Mouse (Mus musculus) neural tube, embryonic 14.5 days (tissue): ENCODE results near the gene Bco2. TPM values are rescaled to one million over a fixed set of nuclear protein-coding genes. Genes with fewer than 3 reads are reported as not detected.

Source experiments
- ATAC-seq: fragments of 200-750 bp; cut with Nextera tagmentation; 2 replicates; pipeline ENCODE4 v1.8.0; 2017; ENCODE audit warnings: low read depth, mild to moderate bottlenecking, moderate TSS enrichment, moderate library complexity
- H3K27ac ChIP-seq: fragments of 300-500 bp; sonication (generic); 2 replicates; pipeline ENCODE4 v1.5.1; 2014; ENCODE audit warnings: low read depth, mild to moderate bottlenecking, control low read depth, low read length, moderate library complexity, mixed read lengths
- H3K27me3 ChIP-seq: fragments of 300-500 bp; sonication (generic); 2 replicates; pipeline ENCODE4 v1.6.1; 2014; ENCODE audit warnings: low read length; ENCODE audit not compliant: control insufficient read depth, insufficient read depth
- H3K36me3 ChIP-seq: fragments of 300-500 bp; sonication (generic); 2 replicates; pipeline ENCODE4 v1.6.1; 2014; ENCODE audit warnings: low read length, mixed read lengths; ENCODE audit not compliant: control insufficient read depth, insufficient read depth
- H3K4me1 ChIP-seq: fragments of 300-500 bp; sonication (generic); 2 replicates; pipeline ENCODE4 v1.6.1; 2014; ENCODE audit warnings: low read length; ENCODE audit not compliant: control insufficient read depth, insufficient read depth
- H3K4me2 ChIP-seq: fragments of 300-500 bp; sonication (generic); 2 replicates; pipeline ENCODE4 v1.6.1; 2014; ENCODE audit warnings: mild to moderate bottlenecking, low read depth, low read length, control low read depth
- H3K4me3 ChIP-seq: fragments of 300-500 bp; sonication (generic); 2 replicates; pipeline ENCODE4 v1.5.1; 2014; ENCODE audit warnings: low read depth, low read length, control low read depth, mixed read lengths
- H3K9ac ChIP-seq: fragments of 300-500 bp; sonication (generic); replicated peaks from 2 replicates; pipeline ENCODE4 v1.6.1; 2014; ENCODE audit warnings: low read depth, mild to moderate bottlenecking, control low read depth, low read length, mixed read lengths
- H3K9me3 ChIP-seq: fragments of 300-500 bp; sonication (generic); 2 replicates; pipeline ENCODE4 v1.6.1; 2016; ENCODE audit warnings: low read length; ENCODE audit not compliant: control insufficient read depth
- WGBS: fragments of 180-500 bp; shearing (Covaris S2); extraction: QIAGEN DNeasy Blood & Tissue Kit; methylation state at CpG from one replicate; pipeline ENCODE4 v1.1.7; 2014; 5-methylcytosine and 5-hydroxymethylcytosine counted together
- polyA plus RNA-seq: library from polyadenylated mRNA; unstranded; fragments of >200 nt; fragmentation: Nextera tagmentation; extraction: Ambion mirVana; gene quantifications from 2 replicates; pipeline ENCODE4 v1.2.1, GENCODE M21; 2014

Bco2 gene
- polyA plus RNA-seq, 1 experiment from 2014 or later: 0.11 TPM

DNA sequence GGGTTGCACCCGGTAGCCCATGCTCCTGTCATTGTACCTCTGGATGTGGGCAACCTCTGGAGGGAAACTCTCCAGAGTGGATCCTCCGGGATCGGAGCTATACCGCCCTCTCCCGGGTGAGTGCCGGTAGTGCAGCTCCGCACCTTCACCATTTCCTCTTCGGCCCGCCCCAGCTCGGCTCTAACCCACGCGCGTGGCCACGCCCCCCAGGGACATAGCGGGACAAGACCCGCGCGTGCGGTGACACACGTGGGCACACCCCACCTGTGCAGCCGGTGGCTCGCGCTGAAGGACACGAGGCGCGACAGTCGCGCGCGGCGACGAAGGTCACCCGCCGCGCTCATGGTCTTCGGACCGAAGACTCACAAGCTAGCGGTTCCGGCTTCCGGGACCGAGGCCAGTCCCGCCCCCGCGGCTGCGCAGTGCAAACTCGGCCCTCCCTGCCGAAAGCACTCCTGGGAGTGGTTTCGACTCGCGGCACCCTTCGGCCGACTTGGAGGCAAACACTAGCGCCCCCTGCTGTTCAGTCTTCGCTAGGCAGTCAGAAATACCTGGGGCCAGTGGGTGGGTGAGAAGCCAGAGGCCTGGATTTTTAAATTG is 26.6 kb downstream of the Bco2 start, which contains the start of gene Pts:
Pts (minus strand) TSS at position 432 of the 600 bp plus-strand sequence.
- Histone ChIP-seq H3K9ac (peak within 1 kb of the TSS; percentile 78), H3K27ac (peak within 1 kb of the TSS; percentile 83)

DNA sequence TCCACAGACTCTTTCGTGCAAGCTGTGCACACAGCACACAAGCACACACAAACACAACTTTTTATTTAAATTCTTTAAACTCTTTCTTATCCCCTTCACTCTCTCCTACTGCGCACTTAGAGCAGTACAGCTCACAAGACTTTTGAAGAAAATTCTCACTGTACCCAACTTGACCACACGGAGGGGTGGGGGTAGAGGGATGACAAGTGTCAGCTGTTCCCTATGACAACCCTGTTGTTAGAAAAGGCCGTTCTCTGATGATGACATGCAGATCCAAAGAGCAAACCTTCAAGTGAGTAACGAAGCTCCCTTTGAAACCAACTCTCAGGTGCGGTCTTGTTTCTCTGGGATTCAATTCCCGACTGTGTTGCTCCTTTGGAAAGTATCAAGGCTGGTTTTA is 27.1 kb downstream of the Bco2 start:
- Histone ChIP-seq H3K4me1 (peaks cover 10% of the 10 kb centered on the region; the same call in 1 of the 2 replicates), H3K27ac (no peak overlapping the region), H3K27me3 (no peaks in the 10 kb centered on the region), H3K4me2 (peak overlapping the region; percentile 64), H3K36me3 (no peaks in the 10 kb centered on the region), H3K4me3 (peak overlapping the region; percentile 81), H3K9me3 (no peaks in the 10 kb centered on the region), H3K9ac (peak overlapping the region; percentile 78)
- ATAC-seq: 0 out of 2 replicates have a peak, but pooled peaks have one; percentile 28
- WGBS: 51% methylated on average over 7 of the region's 7 CpGs

More for the DNA sequence above, 26.6 kb downstream of the Bco2 start, which contains the start of gene Pts:
- under 1% methylated on average over 54 of the region's 54 CpGs for WGBS
- Histone ChIP-seq H3K4me1 (peaks cover 10% of the 10 kb centered on the region; the same call in 1 of the 2 replicates), H3K4me2 (peak within 1 kb of the TSS; percentile 64), H3K36me3 (no peaks in the 10 kb centered on the region), H3K27me3 (no peaks in the 10 kb centered on the region), H3K9me3 (no peaks in the 10 kb centered on the region), H3K4me3 (peak within 1 kb of the TSS; percentile 81)
- peak; percentile 99 for ATAC-seq

DNA sequence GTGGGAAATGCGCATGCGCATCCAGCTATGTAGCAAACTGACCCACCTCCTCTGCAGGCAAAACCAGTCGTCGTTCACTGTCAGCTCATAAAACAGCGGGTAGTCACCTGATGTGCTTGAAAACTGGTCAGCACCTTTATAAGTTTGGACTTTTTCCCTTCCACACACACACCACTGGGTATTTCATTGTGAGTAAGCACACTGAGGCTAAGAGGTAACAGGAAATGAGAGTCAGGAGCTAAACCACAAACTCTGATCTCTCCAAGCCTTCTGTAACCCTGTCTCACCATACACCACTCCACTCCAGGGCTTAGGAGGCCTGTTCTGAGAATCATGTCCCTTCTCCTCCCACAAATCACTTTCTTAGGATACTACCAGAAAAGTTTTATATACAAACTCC is 29.4 kb downstream of the Bco2 start:
- Histone ChIP-seq H3K27ac (no peak overlapping the region), H3K4me3 (no peak overlapping the region), H3K4me1 (peaks cover 10% of the 10 kb centered on the region; the same call in 1 of the 2 replicates), H3K4me2 (no peak overlapping the region), H3K36me3 (no peaks in the 10 kb centered on the region), H3K9me3 (no peaks in the 10 kb centered on the region), H3K27me3 (no peaks in the 10 kb centered on the region), H3K9ac (no peak overlapping the region)
- 71% methylated on average over 5 of the region's 5 CpGs for WGBS
- ATAC-seq: no peak

DNA sequence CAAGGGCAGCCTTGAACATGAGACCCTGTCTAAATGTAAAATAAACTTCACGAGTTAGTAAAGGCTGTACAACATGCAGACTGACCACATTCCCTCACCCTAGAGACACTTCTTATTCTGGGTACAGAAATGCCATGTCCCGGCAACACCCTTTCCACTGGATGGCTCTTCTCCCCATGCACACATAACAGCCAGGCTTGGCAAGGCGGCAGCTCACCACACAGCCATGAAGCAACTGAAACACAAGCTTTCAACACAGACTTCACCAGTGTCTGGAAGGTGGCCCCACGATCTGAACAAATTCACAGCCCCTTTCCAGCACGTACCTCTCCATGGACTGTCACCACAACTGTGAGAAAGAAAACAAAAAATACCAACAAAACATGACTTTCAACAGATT is 30.0 kb downstream of the Bco2 start:
- no peaks in the 10 kb centered on the region for H3K9me3 ChIP-seq
- no peaks in the 10 kb centered on the region for H3K36me3 ChIP-seq
- no peak for ATAC-seq
- H3K4me1 ChIP-seq: peaks cover 10% of the 10 kb centered on the region; the same call in 1 of the 2 replicates
- no peak overlapping the region for H3K27ac ChIP-seq
- no peak overlapping the region for H3K9ac ChIP-seq
- no peak overlapping the region for H3K4me3 ChIP-seq
- no peak overlapping the region for H3K4me2 ChIP-seq
- WGBS: 94% methylated on average over 5 of the region's 5 CpGs
- H3K27me3 ChIP-seq: no peaks in the 10 kb centered on the region

DNA sequence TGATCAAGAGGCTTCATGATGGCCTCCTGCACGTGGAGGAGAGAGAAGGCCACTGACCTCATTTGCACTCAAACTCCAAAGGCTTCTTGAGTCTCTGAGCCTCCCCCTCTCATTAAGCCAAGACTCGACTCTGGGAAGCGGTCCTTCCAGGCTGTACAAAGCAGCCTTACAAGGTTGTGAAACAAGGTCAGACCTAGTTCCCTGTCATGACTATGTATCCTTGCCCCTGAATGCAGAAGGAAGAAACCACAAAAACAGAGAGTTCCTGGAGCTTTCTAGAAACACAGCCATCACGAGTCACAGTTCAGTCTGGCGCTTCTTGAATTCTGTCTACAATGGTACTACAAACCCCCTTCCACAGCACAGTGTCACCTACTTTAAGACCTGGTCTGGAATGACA is 32.4 kb downstream of the Bco2 start:
- H3K4me1 ChIP-seq: peaks cover 5% of the 10 kb centered on the region; the same call in 1 of the 2 replicates
- no peak overlapping the region for H3K9ac ChIP-seq
- no peaks in the 10 kb centered on the region for H3K36me3 ChIP-seq
- H3K4me3 ChIP-seq: no peak overlapping the region
- WGBS: 87% methylated on average over 5 of the region's 5 CpGs
- H3K9me3 ChIP-seq: no peaks in the 10 kb centered on the region
- no peak overlapping the region for H3K27ac ChIP-seq
- no peak overlapping the region for H3K4me2 ChIP-seq
- H3K27me3 ChIP-seq: no peaks in the 10 kb centered on the region
- ATAC-seq: no peak

DNA sequence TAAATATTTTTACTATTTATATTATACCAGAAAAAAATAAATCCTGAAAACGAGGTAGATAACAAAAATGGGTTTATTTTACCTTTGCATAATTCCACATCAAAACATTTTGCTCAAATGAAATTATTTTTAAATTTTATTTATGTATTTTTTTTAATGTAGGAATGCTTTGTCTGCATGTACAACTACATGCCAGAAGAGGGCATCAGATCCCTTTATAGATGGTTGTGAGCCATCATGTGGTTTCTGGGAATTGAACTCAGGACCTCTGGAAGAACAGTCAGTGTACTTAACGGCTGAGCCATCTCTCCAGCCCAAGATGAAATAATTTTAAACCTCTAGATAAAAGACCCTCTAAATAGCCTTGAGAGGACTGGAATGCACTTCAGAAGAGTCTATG is 33.4 kb downstream of the Bco2 start:
- Histone ChIP-seq H3K36me3 (no peaks in the 10 kb centered on the region), H3K9me3 (no peaks in the 10 kb centered on the region), H3K4me3 (no peak overlapping the region), H3K27me3 (no peaks in the 10 kb centered on the region), H3K27ac (no peak overlapping the region), H3K9ac (no peak overlapping the region), H3K4me1 (no peaks in the 10 kb centered on the region), H3K4me2 (no peak overlapping the region)
- ATAC-seq: no peak
- 64% methylated on average over 2 of the region's 2 CpGs for WGBS

DNA sequence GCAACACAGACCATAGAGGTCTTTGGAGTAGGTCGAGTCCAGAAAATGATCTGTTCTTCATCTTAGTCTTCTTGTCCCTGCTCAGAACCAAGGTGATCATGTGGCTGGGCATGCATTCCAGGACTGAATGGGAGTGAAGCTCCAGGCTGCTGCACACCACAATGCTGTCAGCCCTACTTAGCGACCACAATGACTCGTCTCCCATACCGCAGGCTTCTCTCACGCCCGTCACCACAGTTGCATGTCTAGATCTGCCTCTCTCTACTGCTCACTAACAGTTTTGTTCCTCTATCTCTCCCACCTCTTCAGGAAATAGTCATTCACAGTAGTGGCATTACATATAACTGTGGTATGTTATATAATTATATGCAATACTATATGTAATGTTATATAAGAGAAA is 34.2 kb downstream of the Bco2 start:
- no peak for ATAC-seq
- H3K36me3 ChIP-seq: no peaks in the 10 kb centered on the region
- WGBS: 90% methylated on average over 6 of the region's 6 CpGs

DNA sequence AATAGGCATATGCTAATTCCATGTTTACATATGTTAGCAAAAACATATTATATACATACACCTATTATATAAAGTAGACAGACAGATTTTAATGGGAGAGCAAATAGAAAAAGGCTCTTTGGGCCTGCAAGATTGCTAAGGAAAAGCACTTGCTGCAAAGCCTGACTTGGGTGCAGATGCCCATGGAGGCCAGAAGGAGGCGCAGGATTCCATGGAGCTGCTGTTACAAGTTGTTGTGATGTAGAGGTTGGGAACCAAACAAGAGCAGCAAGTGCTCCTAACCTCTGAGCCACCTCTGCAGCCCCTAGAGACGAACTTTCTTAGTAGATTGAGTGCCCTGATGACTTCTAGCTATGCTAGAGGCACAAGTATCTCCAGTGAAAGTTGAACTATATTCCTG is 36.2 kb downstream of the Bco2 start:
- no peaks in the 10 kb centered on the region for H3K9me3 ChIP-seq
- H3K36me3 ChIP-seq: no peaks in the 10 kb centered on the region
- no peak overlapping the region for H3K27ac ChIP-seq
- no peak overlapping the region for H3K9ac ChIP-seq
- H3K27me3 ChIP-seq: no peaks in the 10 kb centered on the region
- no peaks in the 10 kb centered on the region for H3K4me1 ChIP-seq
- no peak overlapping the region for H3K4me3 ChIP-seq
- no peak for ATAC-seq
- no peak overlapping the region for H3K4me2 ChIP-seq
- WGBS: 10% methylated on average over 2 of the region's 2 CpGs

More for the DNA sequence above, 34.2 kb downstream of the Bco2 start:
- Histone ChIP-seq H3K27me3 (no peaks in the 10 kb centered on the region), H3K9me3 (no peaks in the 10 kb centered on the region), H3K9ac (no peak overlapping the region), H3K4me1 (no peaks in the 10 kb centered on the region), H3K27ac (no peak overlapping the region), H3K4me2 (no peak overlapping the region), H3K4me3 (no peak overlapping the region)

DNA sequence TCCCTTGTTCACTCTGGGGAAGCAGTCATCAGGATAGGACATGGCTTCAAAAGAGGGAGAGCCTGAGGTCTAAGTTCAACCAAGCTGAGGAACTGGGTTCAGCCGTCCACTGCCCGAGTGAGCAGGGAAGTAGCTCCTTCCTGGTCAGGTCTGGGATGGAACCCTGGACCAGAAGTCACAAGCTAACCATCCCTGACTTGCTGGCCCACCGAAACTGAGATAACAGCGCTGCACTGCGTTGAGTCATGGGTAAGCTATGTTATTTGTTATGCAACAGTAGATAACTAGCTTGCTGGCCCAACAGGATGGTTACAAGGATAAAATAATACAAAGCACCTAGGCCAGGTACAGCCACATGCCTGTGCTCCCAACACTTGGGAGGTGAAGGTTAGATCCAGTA is 39.5 kb downstream of the Bco2 start:
- H3K4me3 ChIP-seq: no peak overlapping the region
- no peak for ATAC-seq
- H3K4me2 ChIP-seq: no peak overlapping the region
- H3K27ac ChIP-seq: no peak overlapping the region
- no peaks in the 10 kb centered on the region for H3K4me1 ChIP-seq
- H3K36me3 ChIP-seq: no peaks in the 10 kb centered on the region
- H3K9ac ChIP-seq: no peak overlapping the region
- 90% methylated on average over 5 of the region's 5 CpGs for WGBS
- H3K9me3 ChIP-seq: no peaks in the 10 kb centered on the region
- H3K27me3 ChIP-seq: no peaks in the 10 kb centered on the region
